Comparison of ENCODE assay signal across 9 mouse cellular contexts in genomic region chr10:17574894-17575293, GRCm38 (mm10).
DNase-seq lines count a peak whose midpoint lies in the region; ATAC-seq and TF ChIP-seq lines count a peak whose summit lies in the region.
"Had no signal": no experiment of that assay in that cellular context is flagged by ENCODE, and none has a peak within 500 bp of the region (broad histone marks: within the 10 kb centered on the region; RNA-seq: fewer than 3 reads in every experiment).

No protein-coding gene starts in this region.

- no peak for TF ChIP-seq CTCF in liver, adult 2 months (IDR thresholded peaks at IDR 0.05; ENCODE audit: low read depth, low read length)
- TF ChIP-seq CTCF in small intestine, adult 2 months (IDR thresholded peaks at IDR 0.05; ENCODE audit: extremely low read depth, insufficient read length, insufficient replicate concordance, low read depth, low read length), result no peak

- no peaks in the 10 kb centered on the region for H3K36me3 ChIP-seq in liver, adult 2 months (ENCODE audit: control insufficient read depth, insufficient read depth, low read length)
- H3K36me3 ChIP-seq in intestine, embryonic 15.5 days, result no peaks in the 10 kb centered on the region
- H3K36me3 ChIP-seq in small intestine, adult 2 months (ENCODE audit: control insufficient read depth, insufficient read depth, low read length), result no peaks in the 10 kb centered on the region
- no peaks in the 10 kb centered on the region for H3K36me3 ChIP-seq in hindbrain, embryonic 14.5 days (replicated peaks; ENCODE audit: control insufficient read depth, insufficient read depth)
- H3K36me3 ChIP-seq: midbrain, embryonic 13.5 days had no signal

- H3K27ac ChIP-seq in liver, adult 2 months (replicated peaks; ENCODE audit: insufficient read depth, low read depth, low read length), result no peak overlapping the region
- peak overlapping the region; percentile 80 for H3K27ac ChIP-seq in intestine, embryonic 15.5 days
- peak overlapping the region; percentile 82 for H3K27ac ChIP-seq in small intestine, adult 2 months (ENCODE audit: insufficient read depth, low read depth, low read length)
- H3K27ac ChIP-seq in hindbrain, embryonic 14.5 days, result no peak overlapping the region
- H3K27ac ChIP-seq: midbrain, embryonic 13.5 days had no signal

- no peak overlapping the region for H3K4me3 ChIP-seq in liver, adult 2 months (ENCODE audit: insufficient read depth, low read depth, low read length)
- no peak overlapping the region for H3K4me3 ChIP-seq in intestine, embryonic 15.5 days (replicated peaks)
- no peak overlapping the region for H3K4me3 ChIP-seq in small intestine, adult 2 months (ENCODE audit: low read depth, low read length)
- H3K4me3 ChIP-seq in hindbrain, embryonic 14.5 days (replicated peaks; ENCODE audit: low read length), result no peak overlapping the region
- H3K4me3 ChIP-seq: midbrain, embryonic 13.5 days had no signal

- no peaks in the 10 kb centered on the region for H3K27me3 ChIP-seq in liver, adult 2 months (ENCODE audit: control insufficient read depth, insufficient read depth, low read length)
- no peaks in the 10 kb centered on the region for H3K27me3 ChIP-seq in intestine, embryonic 15.5 days (replicated peaks)
- no peaks in the 10 kb centered on the region for H3K27me3 ChIP-seq in small intestine, adult 2 months (ENCODE audit: control insufficient read depth, insufficient read depth, low read length)
- H3K27me3 ChIP-seq in hindbrain, embryonic 14.5 days (ENCODE audit: control insufficient read depth, insufficient read depth, low read length), result no peaks in the 10 kb centered on the region
- H3K27me3 ChIP-seq: midbrain, embryonic 13.5 days had no signal

- H3K4me1 ChIP-seq in liver, adult 2 months (ENCODE audit: control insufficient read depth, insufficient read depth, low read length), result peaks cover 3% of the 10 kb centered on the region; the same call in 1 of the 2 replicates
- peaks cover 7% of the 10 kb centered on the region for H3K4me1 ChIP-seq in intestine, embryonic 15.5 days (replicated peaks)
- peaks cover 17% of the 10 kb centered on the region; the same call in 1 of the 2 replicates for H3K4me1 ChIP-seq in small intestine, adult 2 months (ENCODE audit: control insufficient read depth, insufficient read depth, insufficient read length, low read length)
- no peaks in the 10 kb centered on the region for H3K4me1 ChIP-seq in hindbrain, embryonic 14.5 days (replicated peaks; ENCODE audit: control insufficient read depth, insufficient read depth, low read length)

- no peaks in the 10 kb centered on the region for H3K79me2 ChIP-seq in liver, adult 2 months (ENCODE audit: control insufficient read depth, insufficient read depth, low read length)

- no peaks in the 10 kb centered on the region for H3K9me3 ChIP-seq in intestine, embryonic 15.5 days
- H3K9me3 ChIP-seq in hindbrain, embryonic 14.5 days (ENCODE audit: control insufficient read depth, low read length), result no peaks in the 10 kb centered on the region
- H3K9me3 ChIP-seq: midbrain, embryonic 13.5 days had no signal

- peak; percentile 20 for DNase-seq in liver, adult 2 months (ENCODE audit: extremely low read depth, low read depth, low spot score)
- DNase-seq in liver (no peak), ZHBTc4 (ENCODE audit: low read depth, low spot score) (peak; percentile 56)
- no peak for DNase-seq in layer of hippocampus, adult 9-10 months (ENCODE audit: low spot score)
- DNase-seq in hindbrain, embryonic 14.5 days (ENCODE audit: low spot score), result no peak
- DNase-seq: spleen, adult 18-20 months had no signal

- no peak for ATAC-seq in intestine, embryonic 15.5 days
- ATAC-seq in hindbrain, embryonic 14.5 days (ENCODE audit: low FRiP score), result no peak
- ATAC-seq: midbrain, embryonic 13.5 days had no signal

- no peak overlapping the region for H3K9ac ChIP-seq in liver, adult 2 months (ENCODE audit: low read depth, low read length)
- no peak overlapping the region for H3K9ac ChIP-seq in intestine, embryonic 15.5 days
- H3K9ac ChIP-seq in hindbrain, embryonic 14.5 days, result no peak overlapping the region
- H3K9ac ChIP-seq: midbrain, embryonic 13.5 days had no signal

- TF ChIP-seq POLR2A in liver, adult 2 months (IDR thresholded peaks at IDR 0.05; ENCODE audit: extremely low read depth, insufficient read depth, low read length), result no peak
- no peak for TF ChIP-seq POLR2A in small intestine, adult 2 months (IDR thresholded peaks at IDR 0.05; ENCODE audit: low read depth, low read length)

- H3K4me2 ChIP-seq in intestine, embryonic 15.5 days (replicated peaks), result no peak overlapping the region
- H3K4me2 ChIP-seq in hindbrain, embryonic 14.5 days (replicated peaks), result no peak overlapping the region
- H3K4me2 ChIP-seq: midbrain, embryonic 13.5 days had no signal

- 34% methylated on average over 3 of the region's 3 CpGs for WGBS in liver, adult 2 months
- 35% methylated on average over 3 of the region's 3 CpGs for WGBS in intestine, embryonic 15.5 days
- WGBS in small intestine, adult 2 months, result 34% methylated on average over 3 of the region's 3 CpGs
- 76% methylated on average over 3 of the region's 3 CpGs for WGBS in hindbrain, embryonic 14.5 days

Comparison
In these comparisons a context has a peak if more than half of its experiments do, and no peak if none do; other contexts are left out.
1. DNase-seq: peak in liver, adult 2 months (single experiment) and ZHBTc4 (single experiment); none in liver (single experiment), layer of hippocampus, adult 9-10 months (single experiment) and hindbrain, embryonic 14.5 days (single experiment).
2. H3K27ac ChIP-seq: peak in intestine, embryonic 15.5 days (single experiment) and small intestine, adult 2 months (single experiment); none in liver, adult 2 months (single experiment) and hindbrain, embryonic 14.5 days (single experiment).